In the genomic region with DNA sequence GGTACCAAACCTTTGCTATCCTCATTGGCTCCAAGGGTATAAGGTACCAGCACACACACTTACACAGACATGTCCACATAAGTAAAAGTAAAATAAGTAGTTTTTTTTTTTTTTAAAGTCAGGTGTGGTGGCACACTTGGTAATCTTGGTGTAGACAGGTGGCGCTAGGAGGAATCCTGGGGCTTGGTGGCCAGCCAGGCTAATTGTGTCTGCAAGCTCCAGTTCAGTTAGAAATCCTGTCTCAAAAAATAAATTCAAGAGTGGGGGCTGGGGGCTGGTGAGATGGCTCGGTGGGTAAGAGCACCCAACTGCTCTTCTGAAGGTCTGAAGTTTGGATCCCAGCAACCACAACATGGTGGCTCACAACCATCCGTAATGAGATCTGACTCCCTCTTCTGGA, we compare ENCODE assay signal across 27 mouse cellular contexts. TPM values are rescaled to one million over a fixed set of nuclear protein-coding genes. Genes with fewer than 3 reads are reported as not detected.
DNase-seq lines count a peak whose midpoint lies in the region; ATAC-seq and TF ChIP-seq lines count a peak whose summit lies in the region.
"Had no signal": no experiment of that assay in that cellular context is flagged by ENCODE, and none has a peak within 500 bp of the region (broad histone marks: within the 10 kb centered on the region; RNA-seq: fewer than 3 reads in every experiment).

No protein-coding gene starts in this region.

- in situ Hi-C loops in CH12.LX (cut with MboI; ENCODE audit: low pct_ligation_motif_present, low pct_unique_long_range_greater_than_20kb, low sequenced_read_pairs) = loop anchor here (5.0 kb wide), 1 partner anchor 69 kb away; a partner anchor contains a TSS

- no peaks in the 10 kb centered on the region for H3K9me3 ChIP-seq in liver, postnatal 0 days (ENCODE audit: low read length)
- H3K9me3 ChIP-seq in liver, embryonic 12.5 days (replicated peaks) = no peaks in the 10 kb centered on the region
- H3K9me3 ChIP-seq in CH12.LX (replicated peaks; ENCODE audit: low read length) = no peaks in the 10 kb centered on the region
- H3K9me3 ChIP-seq: embryonic facial prominence, embryonic 13.5 days; embryonic facial prominence, embryonic 15.5 days; forebrain, embryonic 10.5 days; forebrain, embryonic 12.5 days had no signal

- no peaks in the 10 kb centered on the region for H3K79me2 ChIP-seq in CH12.LX (replicated peaks; ENCODE audit: control insufficient read depth, extremely low read depth, insufficient read depth, poor library complexity, severe bottlenecking)

- peak; percentile 42 for DNase-seq in cerebellum, adult 11-12 months
- no peak for DNase-seq in cerebellum, adult 9-11 months
- peak; percentile 46 to 61 for DNase-seq in cerebellum, postnatal 14 days
- no peak for DNase-seq in cerebellum, postnatal 4 days (ENCODE audit: low spot score in 2 of 2)
- no peak for DNase-seq in liver, postnatal 0 days
- no peak for DNase-seq in CH12.LX (ENCODE audit: extremely low read depth)
- no peak for DNase-seq in lung, postnatal 10 days
- DNase-seq: adrenal gland, adult 2 months; adrenal gland, postnatal 10 days; adrenal gland, postnatal 25 days; B cell, adult 2 months; cerebellum, adult 11 months; cerebellum, adult 8-10 months; embryo, embryonic 11 days had no signal

- H3K9ac ChIP-seq in liver, postnatal 0 days (replicated peaks) = no peak overlapping the region
- no peak overlapping the region for H3K9ac ChIP-seq in liver, embryonic 12.5 days
- no peak overlapping the region for H3K9ac ChIP-seq in CH12.LX (ENCODE audit: insufficient read depth, low read depth)
- H3K9ac ChIP-seq: embryonic facial prominence, embryonic 13.5 days; embryonic facial prominence, embryonic 15.5 days; forebrain, embryonic 12.5 days had no signal

- H3K4me1 ChIP-seq in liver, postnatal 0 days (ENCODE audit: insufficient read depth) = peaks cover 14% of the 10 kb centered on the region
- H3K4me1 ChIP-seq in liver, embryonic 12.5 days = peaks cover 27% of the 10 kb centered on the region
- peaks cover 3 to 18% of the 10 kb centered on the region in 2 experiments for H3K4me1 ChIP-seq in CH12.LX (ENCODE audit: control insufficient read depth in 1 of 2, insufficient read depth in 2 of 2)

- H3K4me2 ChIP-seq in liver, postnatal 0 days (ENCODE audit: low read depth, low read length) = no peak overlapping the region
- H3K4me2 ChIP-seq in liver, embryonic 12.5 days = no peak overlapping the region
- H3K4me2 ChIP-seq in CH12.LX (ENCODE audit: insufficient read depth, low read depth, poor library complexity, severe bottlenecking) = no peak overlapping the region
- H3K4me2 ChIP-seq: embryonic facial prominence, embryonic 13.5 days; embryonic facial prominence, embryonic 15.5 days; forebrain, embryonic 12.5 days had no signal

- TF ChIP-seq CTCF in liver, postnatal 0 days (IDR thresholded peaks at IDR 0.05; ENCODE audit: low read depth) = 0 out of 2 replicates have a peak, but pooled peaks have one; percentile 4
- no peak for TF ChIP-seq CTCF in CH12.LX (conservative IDR thresholded peaks at IDR 0.05 in 1 of 2, IDR thresholded peaks at IDR 0.05 in 1 of 2; ENCODE audit: low read depth in 2 of 2, low read length in 2 of 2)

- ATAC-seq in liver, postnatal 0 days = no peak
- no peak for ATAC-seq in liver, embryonic 12.5 days
- ATAC-seq: CD4-positive, CD25-positive, alpha-beta regulatory T cell, adult 4 months; forebrain, embryonic 14.5 days; forebrain, embryonic 16.5 days had no signal

- H3K27me3 ChIP-seq in liver, postnatal 0 days (ENCODE audit: insufficient read depth, low read length) = no peaks in the 10 kb centered on the region
- no peaks in the 10 kb centered on the region for H3K27me3 ChIP-seq in liver, embryonic 12.5 days (replicated peaks)
- H3K27me3 ChIP-seq in CH12.LX (replicated peaks) = no peaks in the 10 kb centered on the region
- H3K27me3 ChIP-seq: embryonic facial prominence, embryonic 13.5 days; embryonic facial prominence, embryonic 15.5 days; forebrain, embryonic 12.5 days had no signal

- no peak overlapping the region for H3K27ac ChIP-seq in liver, postnatal 0 days (ENCODE audit: low read depth)
- H3K27ac ChIP-seq in liver, embryonic 12.5 days = no peak overlapping the region
- H3K27ac ChIP-seq in CH12.LX (ENCODE audit: insufficient read depth, low read depth) = no peak overlapping the region
- H3K27ac ChIP-seq: embryonic facial prominence, embryonic 13.5 days; embryonic facial prominence, embryonic 15.5 days; forebrain, embryonic 10.5 days; forebrain, embryonic 12.5 days had no signal

- dilution Hi-C loops in CH12.LX (cut with MboI; ENCODE audit: extremely low pct_ligation_motif_present, extremely low pct_unique_long_range_greater_than_20kb, low sequenced_read_pairs) = no loop called here

- TF ChIP-seq RAD21 in CH12.LX (IDR thresholded peaks at IDR 0.05; ENCODE audit: low read depth, low read length) = no peak

- H3K36me3 ChIP-seq in liver, postnatal 0 days (replicated peaks; ENCODE audit: insufficient read depth, low read length) = no peaks in the 10 kb centered on the region
- no peaks in the 10 kb centered on the region for H3K36me3 ChIP-seq in liver, embryonic 12.5 days
- no peaks in the 10 kb centered on the region for H3K36me3 ChIP-seq in CH12.LX (replicated peaks in 1 of 2; ENCODE audit: control insufficient read depth in 1 of 2, insufficient read depth in 1 of 2, low read length in 1 of 2)
- H3K36me3 ChIP-seq: embryonic facial prominence, embryonic 13.5 days; embryonic facial prominence, embryonic 15.5 days; forebrain, embryonic 10.5 days; forebrain, embryonic 12.5 days had no signal

- no peak for TF ChIP-seq EP300 in liver, postnatal 0 days (IDR thresholded peaks at IDR 0.05; ENCODE audit: low read depth)
- no peak for TF ChIP-seq EP300 in CH12.LX (IDR thresholded peaks at IDR 0.05; ENCODE audit: low read length)

- no peak overlapping the region for H3K4me3 ChIP-seq in liver, postnatal 0 days (ENCODE audit: low read depth, low read length)
- H3K4me3 ChIP-seq in liver, embryonic 12.5 days = no peak overlapping the region
- no peak overlapping the region for H3K4me3 ChIP-seq in CH12.LX (replicated peaks in 1 of 3; ENCODE audit: low read depth in 2 of 3, low read length in 2 of 3, poor library complexity in 1 of 3)
- H3K4me3 ChIP-seq: embryonic facial prominence, embryonic 13.5 days; embryonic facial prominence, embryonic 15.5 days; erythroblast, embryonic 14.5 days; forebrain, embryonic 10.5 days; forebrain, embryonic 12.5 days had no signal

- no peak for TF ChIP-seq POLR2A in CH12.LX (IDR thresholded peaks at IDR 0.05; ENCODE audit: low read depth, low read length)

- WGBS in liver, postnatal 0 days (ENCODE audit: insufficient replicate concordance) = 90% methylated on average over 3 of the region's 3 CpGs
- 88% methylated on average over 3 of the region's 3 CpGs for WGBS in liver, embryonic 12.5 days (ENCODE audit: insufficient replicate concordance)

TF ChIP-seq in CH12.LX, 34 proteins besides CTCF, POLR2A, EP300 and RAD21:
- TF ChIP-seq ZNF384 (IDR thresholded peaks at IDR 0.05; ENCODE audit: low read depth, low read length) (peak; percentile 37; the same call in 1 of the 2 replicates), CHD1 (IDR thresholded peaks at IDR 0.05; ENCODE audit: low read depth, low read length) (no peak)

RNA-seq across cellular contexts. Expression of a gene that starts 5.1 kb away (rescaled TPM):
- 12.0 and 12.8 TPM in 2 replicates for polyA plus RNA-seq in liver, postnatal 0 days (2015; fragmentation: Nextera tagmentation; extraction: Ambion mirVana)
- 28.2 and 30.3 TPM in 2 replicates for polyA plus RNA-seq in liver, embryonic 12.5 days (2016; fragmentation: Nextera tagmentation; extraction: Ambion mirVana)
- 6.1 and 8.0 TPM in 2 replicates for total RNA-seq in CH12.LX (2012; rRNA removed)
- 4.6 and 4.8 TPM in 2 replicates for total RNA-seq in CH12.LX (2014; rRNA removed)
- 4.5 and 6.2 TPM in 2 replicates for polyA plus RNA-seq in CH12.LX (2012; ENCODE audit: insufficient read length, low read depth)

RNA-seq across cellular contexts. Expression of a gene that starts 16.3 kb away (rescaled TPM):
- polyA plus RNA-seq in liver, postnatal 0 days (2015; fragmentation: Nextera tagmentation; extraction: Ambion mirVana) = not detected in 2 replicates
- not detected in 2 replicates for polyA plus RNA-seq in liver, embryonic 12.5 days (2016; fragmentation: Nextera tagmentation; extraction: Ambion mirVana)
- total RNA-seq in CH12.LX (2012; rRNA removed) (not detected in 2 replicates), CH12.LX (2014; rRNA removed) (not detected in 2 replicates)
- polyA plus RNA-seq in CH12.LX (2012; ENCODE audit: insufficient read length, low read depth) = not detected in 2 replicates
- total RNA-seq: adrenal gland, adult 2 months; adrenal gland, postnatal 10 days; adrenal gland, postnatal 25 days; adrenal gland, postnatal 4 days; common myeloid progenitor, adult 5-6 weeks; MEL had no signal
- polyA plus RNA-seq: adrenal gland, adult 2 months; embryonic facial prominence, embryonic 13.5 days; erythroblast, embryonic 14.5 days; forebrain, embryonic 16.5 days; frontal cortex, adult 2 months had no signal

RNA-seq across cellular contexts. Expression of a gene that starts 48.3 kb away (rescaled TPM):
- 12.4 and 13.1 TPM in 2 replicates for polyA plus RNA-seq in liver, postnatal 0 days (2015; fragmentation: Nextera tagmentation; extraction: Ambion mirVana)
- 11.6 and 11.9 TPM in 2 replicates for polyA plus RNA-seq in liver, embryonic 12.5 days (2016; fragmentation: Nextera tagmentation; extraction: Ambion mirVana)
- total RNA-seq in CH12.LX (2012; rRNA removed) (17.8 and 18.6 TPM in 2 replicates), CH12.LX (2014; rRNA removed) (14.6 and 17.4 TPM in 2 replicates)
- polyA plus RNA-seq in CH12.LX (2012; ENCODE audit: insufficient read length, low read depth) = 23.1 and 27.7 TPM in 2 replicates

Comparison
In these comparisons a context has a peak if more than half of its experiments do, and no peak if none do; other contexts are left out.
1. DNase-seq: peak in cerebellum, adult 11-12 months (single experiment) and cerebellum, postnatal 14 days (2 of 2); none in cerebellum, adult 9-11 months (single experiment), cerebellum, postnatal 4 days (0 of 2), liver, postnatal 0 days (single experiment), CH12.LX (single experiment) and lung, postnatal 10 days (single experiment).